Comparison of ENCODE assay signal across 8 mouse cellular contexts in the genomic region with DNA sequence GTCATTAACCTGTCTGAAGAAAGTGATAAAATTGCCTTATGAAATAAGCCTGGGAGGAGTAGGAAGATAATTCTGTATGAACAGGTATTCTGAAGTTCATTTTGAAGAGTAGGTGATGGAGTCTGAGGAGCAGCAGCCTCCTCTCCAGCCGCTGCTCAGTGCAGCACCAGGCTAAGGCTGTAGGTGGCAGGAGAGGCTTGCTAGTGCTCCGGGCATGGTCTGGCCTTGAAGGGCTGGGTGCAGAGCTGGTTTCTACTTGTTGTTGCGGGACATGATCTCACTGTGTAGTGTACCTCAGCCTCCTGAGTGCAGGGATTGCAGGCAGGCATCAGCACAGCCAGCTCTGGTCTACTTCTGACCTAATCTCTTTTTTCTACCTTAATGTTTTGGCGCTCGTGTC. TPM values are rescaled to one million over a fixed set of nuclear protein-coding genes. Genes with fewer than 3 reads are reported as not detected.
DNase-seq lines count a peak whose midpoint lies in the region; ATAC-seq and TF ChIP-seq lines count a peak whose summit lies in the region.

No protein-coding gene starts in this region.

- WGBS in forebrain, embryonic 10.5 days = 81% methylated on average over 5 of the region's 5 CpGs
- WGBS in heart, embryonic 16.5 days = 53% methylated on average over 5 of the region's 5 CpGs
- WGBS in liver, embryonic 14.5 days (ENCODE audit: insufficient replicate concordance) = 63% methylated on average over 5 of the region's 5 CpGs
- 72% methylated on average over 5 of the region's 5 CpGs for WGBS in neural tube, embryonic 15.5 days

- H3K4me3 ChIP-seq in forebrain, embryonic 10.5 days = no peak overlapping the region
- H3K4me3 ChIP-seq in heart, embryonic 16.5 days (ENCODE audit: low read length) = no peak overlapping the region
- H3K4me3 ChIP-seq in liver, embryonic 14.5 days (ENCODE audit: insufficient read depth in 1 of 2, low read depth in 2 of 2, low read length in 2 of 2) = no peak overlapping the region
- no peak overlapping the region for H3K4me3 ChIP-seq in neural tube, embryonic 15.5 days (replicated peaks)

- peak; percentile 88 for ATAC-seq in heart, embryonic 16.5 days (replicated peaks; ENCODE audit: extremely low read depth, insufficient read depth, low FRiP score)
- no peak for ATAC-seq in liver, embryonic 14.5 days (ENCODE audit: insufficient read depth)
- ATAC-seq in neural tube, embryonic 15.5 days (ENCODE audit: low FRiP score) = peak; percentile 70

- peak; percentile 66 for DNase-seq in CD4-positive helper T cell, adult 2 months (ENCODE audit: low read depth, low spot score)
- DNase-seq in adipocyte (ENCODE audit: low spot score) = peak; percentile 54
- peak; percentile 33 for DNase-seq in forebrain, embryonic 10.5 days (ENCODE audit: extremely low spot score, low spot score)
- peak; percentile 81 for DNase-seq in kidney, postnatal 14 days
- no peak for DNase-seq in liver, embryonic 14.5 days (ENCODE audit: low read depth in 3 of 3, low spot score in 3 of 3)
- peak; percentile 26 for DNase-seq in testis, postnatal 14 days (ENCODE audit: low spot score)

- no peak overlapping the region for H3K9ac ChIP-seq in heart, embryonic 16.5 days (ENCODE audit: low read length)
- no peak overlapping the region for H3K9ac ChIP-seq in liver, embryonic 14.5 days (replicated peaks)
- no peak overlapping the region for H3K9ac ChIP-seq in neural tube, embryonic 15.5 days (replicated peaks)

- H3K4me1 ChIP-seq in forebrain, embryonic 10.5 days = no peaks in the 10 kb centered on the region
- no peaks in the 10 kb centered on the region for H3K4me1 ChIP-seq in heart, embryonic 16.5 days (ENCODE audit: control insufficient read depth, insufficient read depth, low read length)
- H3K4me1 ChIP-seq in liver, embryonic 14.5 days (replicated peaks; ENCODE audit: control insufficient read depth in 2 of 2, insufficient read depth in 2 of 2, low read length in 1 of 2) = no peaks in the 10 kb centered on the region
- H3K4me1 ChIP-seq in neural tube, embryonic 15.5 days = no peaks in the 10 kb centered on the region

- H3K27me3 ChIP-seq in forebrain, embryonic 10.5 days (ENCODE audit: poor library complexity, severe bottlenecking) = no peaks in the 10 kb centered on the region
- H3K27me3 ChIP-seq in heart, embryonic 16.5 days (ENCODE audit: control insufficient read depth, insufficient read depth, low read length) = no peaks in the 10 kb centered on the region
- H3K27me3 ChIP-seq in liver, embryonic 14.5 days (ENCODE audit: control insufficient read depth, insufficient read depth, low read length) = no peaks in the 10 kb centered on the region
- H3K27me3 ChIP-seq in neural tube, embryonic 15.5 days (replicated peaks) = no peaks in the 10 kb centered on the region

- H3K9me3 ChIP-seq in forebrain, embryonic 10.5 days = no peaks in the 10 kb centered on the region
- H3K9me3 ChIP-seq in heart, embryonic 16.5 days (replicated peaks; ENCODE audit: control insufficient read depth, low read length) = no peaks in the 10 kb centered on the region
- H3K9me3 ChIP-seq in liver, embryonic 14.5 days (ENCODE audit: control insufficient read depth, low read length) = no peaks in the 10 kb centered on the region
- no peaks in the 10 kb centered on the region for H3K9me3 ChIP-seq in neural tube, embryonic 15.5 days (replicated peaks)

- TF ChIP-seq EP300 in liver, embryonic 14.5 days (IDR thresholded peaks at IDR 0.05; ENCODE audit: low read depth) = no peak

- H3K4me2 ChIP-seq in heart, embryonic 16.5 days (ENCODE audit: low read depth, low read length) = no peak overlapping the region
- H3K4me2 ChIP-seq in liver, embryonic 14.5 days (ENCODE audit: low read depth) = no peak overlapping the region
- no peak overlapping the region for H3K4me2 ChIP-seq in neural tube, embryonic 15.5 days

- H3K27ac ChIP-seq in forebrain, embryonic 10.5 days = no peak overlapping the region
- no peak overlapping the region for H3K27ac ChIP-seq in heart, embryonic 16.5 days (ENCODE audit: low read length)
- no peak overlapping the region for H3K27ac ChIP-seq in liver, embryonic 14.5 days
- H3K27ac ChIP-seq in neural tube, embryonic 15.5 days (replicated peaks) = no peak overlapping the region

- TF ChIP-seq CTCF in liver, embryonic 14.5 days (IDR thresholded peaks at IDR 0.05; ENCODE audit: low read depth) = peak; percentile 88

- peaks cover 96% of the 10 kb centered on the region for H3K36me3 ChIP-seq in forebrain, embryonic 10.5 days (replicated peaks)
- peaks cover 42% of the 10 kb centered on the region for H3K36me3 ChIP-seq in heart, embryonic 16.5 days (ENCODE audit: control insufficient read depth, insufficient read depth)
- peaks cover 29% of the 10 kb centered on the region for H3K36me3 ChIP-seq in liver, embryonic 14.5 days (replicated peaks; ENCODE audit: control insufficient read depth, insufficient read depth, low read depth)
- H3K36me3 ChIP-seq in neural tube, embryonic 15.5 days = peaks cover 67% of the 10 kb centered on the region

RNA-seq across cellular contexts. Expression of gene Nol10, which starts 18.7 kb away (rescaled TPM):
- 44.1 and 45.1 TPM in 2 replicates for polyA plus RNA-seq in forebrain, embryonic 10.5 days (2016; fragmentation: Nextera tagmentation; extraction: Ambion mirVana)
- polyA plus RNA-seq in heart, embryonic 16.5 days (2015; fragmentation: Nextera tagmentation; extraction: Ambion mirVana) = 11.5 and 12.1 TPM in 2 replicates
- 4.2 and 7.4 TPM in 2 replicates for polyA plus RNA-seq in liver, embryonic 14.5 days (2012; rRNA removed)
- 10.0 and 11.0 TPM in 2 replicates for polyA plus RNA-seq in liver, embryonic 14.5 days (2014; fragmentation: Nextera tagmentation; extraction: Ambion mirVana)
- polyA plus RNA-seq in neural tube, embryonic 15.5 days (2015; fragmentation: Nextera tagmentation; extraction: Ambion mirVana) = 20.2 and 21.6 TPM in 2 replicates

RNA-seq across cellular contexts. Expression of gene Atp6v1c2, which starts 37.8 kb away (rescaled TPM):
- 0.29 and 0.46 TPM in 2 replicates for polyA plus RNA-seq in forebrain, embryonic 10.5 days (2016; fragmentation: Nextera tagmentation; extraction: Ambion mirVana)
- 0.46 and 0.70 TPM in 2 replicates for polyA plus RNA-seq in heart, embryonic 16.5 days (2015; fragmentation: Nextera tagmentation; extraction: Ambion mirVana)
- 0.02 TPM in 1 of 2 replicates, not detected in the other for polyA plus RNA-seq in liver, embryonic 14.5 days (2012; rRNA removed)
- polyA plus RNA-seq in liver, embryonic 14.5 days (2014; fragmentation: Nextera tagmentation; extraction: Ambion mirVana) = not detected in 2 replicates
- 0.41 and 0.43 TPM in 2 replicates for polyA plus RNA-seq in neural tube, embryonic 15.5 days (2015; fragmentation: Nextera tagmentation; extraction: Ambion mirVana)

Comparison
In these comparisons a context has a peak if more than half of its experiments do, and no peak if none do; other contexts are left out.
1. DNase-seq: peak in CD4-positive helper T cell, adult 2 months (single experiment), adipocyte (single experiment), forebrain, embryonic 10.5 days (single experiment), kidney, postnatal 14 days (single experiment) and testis, postnatal 14 days (single experiment); none in liver, embryonic 14.5 days (0 of 3).